ENCODE assay signal across 25 mouse cellular contexts in genomic region chr9:37941167-37941566, GRCm38 (mm10). TPM values are rescaled to one million over a fixed set of nuclear protein-coding genes. Genes with fewer than 3 reads are reported as not detected.
"Had no signal": no experiment of that assay in that cellular context is flagged by ENCODE, and none has a peak within 500 bp of the region (broad histone marks: within the 10 kb centered on the region; RNA-seq: fewer than 3 reads in every experiment).

No protein-coding gene starts in this region.

- DNase-seq: lung, adult 18-20 months; lung, embryonic 14.5 days; lung, postnatal 10 days; lung, postnatal 4 days; midbrain, embryonic 14.5 days; retina, postnatal 1 day; spleen, adult 18-20 months; thymus, adult 18-20 months; thymus, postnatal 25 days; thymus, postnatal 4 days had no signal

RNA-seq across cellular contexts. Expression of gene Olfr878, which starts 23.5 kb away (rescaled TPM):
- polyA plus RNA-seq: liver, embryonic 14.5 days; liver, embryonic 16.5 days; lung, embryonic 14.5 days; lung, embryonic 16.5 days; midbrain, embryonic 10.5 days; midbrain, embryonic 12.5 days; midbrain, embryonic 14.5 days; midbrain, embryonic 16.5 days; myocyte; neural tube, embryonic 11.5 days; neural tube, embryonic 13.5 days; neural tube, embryonic 15.5 days; small intestine, adult 2 months; stomach, embryonic 14.5 days; stomach, embryonic 16.5 days; thymus, postnatal 0 days; urinary bladder, adult 2 months had no signal

RNA-seq across cellular contexts. Expression of gene Olfr145, which starts 44.6 kb away (rescaled TPM):
- polyA plus RNA-seq: liver, embryonic 14.5 days; liver, embryonic 16.5 days; lung, embryonic 14.5 days; lung, embryonic 16.5 days; midbrain, embryonic 10.5 days; midbrain, embryonic 12.5 days; midbrain, embryonic 14.5 days; midbrain, embryonic 16.5 days; myocyte; neural tube, embryonic 11.5 days; neural tube, embryonic 13.5 days; neural tube, embryonic 15.5 days; small intestine, adult 2 months; stomach, embryonic 14.5 days; stomach, embryonic 16.5 days; thymus, postnatal 0 days; urinary bladder, adult 2 months had no signal

RNA-seq across cellular contexts. Expression of gene Olfr881, which starts 50.5 kb away (rescaled TPM):
- polyA plus RNA-seq: liver, embryonic 14.5 days; liver, embryonic 16.5 days; lung, embryonic 14.5 days; lung, embryonic 16.5 days; midbrain, embryonic 10.5 days; midbrain, embryonic 12.5 days; midbrain, embryonic 14.5 days; midbrain, embryonic 16.5 days; myocyte; neural tube, embryonic 11.5 days; neural tube, embryonic 13.5 days; neural tube, embryonic 15.5 days; small intestine, adult 2 months; stomach, embryonic 14.5 days; stomach, embryonic 16.5 days; thymus, postnatal 0 days; urinary bladder, adult 2 months had no signal
